18 mouse cellular contexts compared by ENCODE assay signal in genomic region chr4:128894112-128894511, GRCm38 (mm10). TPM values are rescaled to one million over a fixed set of nuclear protein-coding genes. Genes with fewer than 3 reads are reported as not detected.
DNase-seq lines count a peak whose midpoint lies in the region; ATAC-seq and TF ChIP-seq lines count a peak whose summit lies in the region.
"Had no signal": no experiment of that assay in that cellular context is flagged by ENCODE, and none has a peak within 500 bp of the region (broad histone marks: within the 10 kb centered on the region; RNA-seq: fewer than 3 reads in every experiment).

No protein-coding gene starts in this region.

- H3K4me3 ChIP-seq in cerebellum, adult 2 months (replicated peaks; ENCODE audit: insufficient read depth, low read depth, low read length) = no peak overlapping the region
- H3K4me3 ChIP-seq in CH12.LX (replicated peaks in 1 of 3; ENCODE audit: low read depth in 2 of 3, low read length in 2 of 3, poor library complexity in 1 of 3) = no peak overlapping the region
- H3K4me3 ChIP-seq: embryonic facial prominence, embryonic 13.5 days; embryonic facial prominence, embryonic 15.5 days; forebrain, embryonic 13.5 days; forebrain, embryonic 15.5 days had no signal

- no peak for TF ChIP-seq POLR2A in cerebellum, adult 2 months (IDR thresholded peaks at IDR 0.05; ENCODE audit: borderline replicate concordance, insufficient read depth, low read length)
- TF ChIP-seq POLR2A in CH12.LX (IDR thresholded peaks at IDR 0.05; ENCODE audit: low read depth, low read length) = no peak

- no peak overlapping the region for H3K4me2 ChIP-seq in CH12.LX (ENCODE audit: insufficient read depth, low read depth, poor library complexity, severe bottlenecking)
- H3K4me2 ChIP-seq: embryonic facial prominence, embryonic 13.5 days; embryonic facial prominence, embryonic 15.5 days; forebrain, embryonic 13.5 days; forebrain, embryonic 15.5 days had no signal

- TF ChIP-seq CTCF in cerebellum, adult 2 months (IDR thresholded peaks at IDR 0.05; ENCODE audit: borderline replicate concordance, insufficient read depth, low read depth, low read length) = no peak
- TF ChIP-seq CTCF in CH12.LX (conservative IDR thresholded peaks at IDR 0.05 in 1 of 2, IDR thresholded peaks at IDR 0.05 in 1 of 2; ENCODE audit: low read depth in 2 of 2, low read length in 2 of 2) = no peak

- TF ChIP-seq EP300 in CH12.LX (IDR thresholded peaks at IDR 0.05; ENCODE audit: low read length) = peak; percentile 27; the same call in 1 of the 2 replicates

- no peaks in the 10 kb centered on the region for H3K79me2 ChIP-seq in CH12.LX (replicated peaks; ENCODE audit: control insufficient read depth, extremely low read depth, insufficient read depth, poor library complexity, severe bottlenecking)

- no peak for TF ChIP-seq RAD21 in CH12.LX (IDR thresholded peaks at IDR 0.05; ENCODE audit: low read depth, low read length)

- H3K27ac ChIP-seq in cerebellum, adult 2 months (ENCODE audit: insufficient read depth, low read length) = peak overlapping the region; percentile 80
- H3K27ac ChIP-seq in CH12.LX (ENCODE audit: insufficient read depth, low read depth) = no peak overlapping the region
- H3K27ac ChIP-seq: embryonic facial prominence, embryonic 13.5 days; embryonic facial prominence, embryonic 15.5 days; forebrain, embryonic 13.5 days; forebrain, embryonic 15.5 days had no signal

- DNase-seq in cerebellum, adult 11 months = peak; percentile 28
- no peak for DNase-seq in cerebellum, adult 8-10 months
- peak in 1 of 2 experiments; percentile 33 for DNase-seq in cerebellum, adult 2 months
- peak; percentile 27 for DNase-seq in CH12.LX (ENCODE audit: extremely low read depth)
- peak; percentile 21 for DNase-seq in cerebellum, postnatal 25 days
- DNase-seq: adrenal gland, adult 2 months; adrenal gland, postnatal 10 days; adrenal gland, postnatal 25 days; B cell, adult 2 months; embryo, embryonic 11 days; forebrain, postnatal 0 days had no signal

- WGBS in cerebellum, adult 2 months = 62% methylated on average over 12 of the region's 12 CpGs

- ATAC-seq in cerebellum, adult (ENCODE audit: insufficient number of reproducible peaks, low FRiP score, low TSS enrichment) = no peak
- ATAC-seq in erythroblast, adult 5-6 weeks (replicated peaks; ENCODE audit: low FRiP score, poor library complexity, severe bottlenecking) = no peak
- ATAC-seq: CD4-positive, CD25-positive, alpha-beta regulatory T cell, adult 4 months; forebrain, embryonic 13.5 days; forebrain, embryonic 15.5 days; forebrain, postnatal 0 days had no signal

- dilution Hi-C loops in CH12.LX (cut with MboI; ENCODE audit: extremely low pct_ligation_motif_present, extremely low pct_unique_long_range_greater_than_20kb, low sequenced_read_pairs) = no loop called here

- in situ Hi-C loops in CH12.LX (cut with MboI; ENCODE audit: low pct_ligation_motif_present, low pct_unique_long_range_greater_than_20kb, low sequenced_read_pairs) = no loop called here

- no peaks in the 10 kb centered on the region for H3K9me3 ChIP-seq in CH12.LX (replicated peaks; ENCODE audit: low read length)
- H3K9me3 ChIP-seq: embryonic facial prominence, embryonic 13.5 days; embryonic facial prominence, embryonic 15.5 days; forebrain, embryonic 13.5 days; forebrain, embryonic 15.5 days had no signal

- no peaks in the 10 kb centered on the region for H3K36me3 ChIP-seq in CH12.LX (replicated peaks in 1 of 2; ENCODE audit: control insufficient read depth in 1 of 2, insufficient read depth in 1 of 2, low read length in 1 of 2)
- H3K36me3 ChIP-seq: forebrain, embryonic 15.5 days had no signal

- no peaks in the 10 kb centered on the region for H3K27me3 ChIP-seq in cerebellum, adult 2 months (ENCODE audit: control insufficient read depth, insufficient read depth, low read length)
- no peaks in the 10 kb centered on the region for H3K27me3 ChIP-seq in CH12.LX (replicated peaks)
- H3K27me3 ChIP-seq: embryonic facial prominence, embryonic 13.5 days; embryonic facial prominence, embryonic 15.5 days; forebrain, embryonic 15.5 days had no signal

- no peak overlapping the region for H3K9ac ChIP-seq in CH12.LX (ENCODE audit: insufficient read depth, low read depth)
- H3K9ac ChIP-seq: embryonic facial prominence, embryonic 13.5 days; embryonic facial prominence, embryonic 15.5 days; forebrain, embryonic 13.5 days; forebrain, embryonic 15.5 days; forebrain, postnatal 0 days had no signal

- H3K4me1 ChIP-seq in cerebellum, adult 2 months (ENCODE audit: control insufficient read depth, insufficient read depth, low read length) = peaks cover 84% of the 10 kb centered on the region
- peaks cover 3 to 4% of the 10 kb centered on the region in 2 experiments; a peak in 2 of 4 replicates for H3K4me1 ChIP-seq in CH12.LX (ENCODE audit: control insufficient read depth in 1 of 2, insufficient read depth in 2 of 2)

TF ChIP-seq in CH12.LX, 34 proteins besides CTCF, POLR2A, EP300 and RAD21:
- TF ChIP-seq UBTF (IDR thresholded peaks at IDR 0.05; ENCODE audit: low read depth, low read length) (no peak), GABPA (IDR thresholded peaks at IDR 0.05; ENCODE audit: insufficient replicate concordance, low read depth, low read length) (no peak), ZNF384 (IDR thresholded peaks at IDR 0.05; ENCODE audit: low read depth, low read length) (no peak), ELF1 (IDR thresholded peaks at IDR 0.05; ENCODE audit: low read depth, low read length) (no peak), JUND (conservative IDR thresholded peaks at IDR 0.05; ENCODE audit: low read depth, low read length) (0 out of 2 replicates have a peak, but pooled peaks have one; percentile 7), NRF1 (IDR thresholded peaks at IDR 0.05; ENCODE audit: low read depth, low read length) (no peak), POLR2AphosphoS2 (IDR thresholded peaks at IDR 0.05; ENCODE audit: low read depth, low read length) (no peak), ZC3H11A (IDR thresholded peaks at IDR 0.05; ENCODE audit: low read depth, low read length) (no peak), ETS1 (conservative IDR thresholded peaks at IDR 0.05; ENCODE audit: low read depth, low read length) (peak; percentile 66), BHLHE40 (IDR thresholded peaks at IDR 0.05; ENCODE audit: low read depth, low read length) (peak; percentile 87), ZMIZ1 (IDR thresholded peaks at IDR 0.05; ENCODE audit: low read depth, low read length) (no peak)
TF ChIP-seq in CH12.LX: peak in this region for 3.

RNA-seq across cellular contexts. Expression of gene Trim62, which starts 10.7 kb away (rescaled TPM):
- 107 and 129 TPM in 2 replicates for polyA plus RNA-seq in cerebellum, adult 2 months (2012; rRNA removed)
- total RNA-seq in CH12.LX (2012; rRNA removed) (0.98 and 1.1 TPM in 2 replicates), CH12.LX (2014; rRNA removed) (0.40 and 0.46 TPM in 2 replicates)
- polyA plus RNA-seq in CH12.LX (2012; ENCODE audit: insufficient read length, low read depth) = 1.8 and 2.7 TPM in 2 replicates
- total RNA-seq in erythroblast, adult 5-6 weeks (2015; ENCODE audit: low replicate concordance) = not detected in 2 replicates
- total RNA-seq in erythroblast, adult 5-6 weeks (2017; ENCODE audit: low replicate concordance) = not detected in 2 replicates
